Mouse (Mus musculus): Measurements from ENCODE around the gene Klf7. TPM values are rescaled to one million over a fixed set of nuclear protein-coding genes. Genes with fewer than 3 reads are reported as not detected.

The Klf7 gene
- polyA plus RNA-seq, 1 experiment from 2014 or later, result 21.2 TPM

GRCm38 (mm10) chr1:64097640-64098287 lies 24.3 kb downstream of the Klf7 start:
- no peak for DNase-seq (ENCODE audit: low spot score)

GRCm38 (mm10) chr1:64093018-64093417 lies 29.1 kb downstream of the Klf7 start:
- Histone ChIP-seq H3K36me3 (no peaks in the 10 kb centered on the region), H3K27ac (replicated peaks) (no peak overlapping the region), H3K27me3 (ENCODE audit: low read depth, poor library complexity, severe bottlenecking) (no peaks in the 10 kb centered on the region), H3K9me3 (replicated peaks) (no peaks in the 10 kb centered on the region), H3K4me1 (peaks cover 31% of the 10 kb centered on the region), H3K4me3 (no peak overlapping the region)
- 95% methylated on average over 5 of the region's 5 CpGs for whole genome bisulfite sequencing
- no peak for DNase-seq (ENCODE audit: low spot score)

More at GRCm38 (mm10) chr1:64097640-64098287, 24.3 kb downstream of the Klf7 start:
- H3K4me1 ChIP-seq, result peaks cover 30% of the 10 kb centered on the region
- no peaks in the 10 kb centered on the region for H3K9me3 ChIP-seq (replicated peaks)
- H3K27ac ChIP-seq (replicated peaks), result peak overlapping the region; percentile 59; the same call in 1 of the 2 replicates
- H3K4me3 ChIP-seq, result no peak overlapping the region
- H3K27me3 ChIP-seq (ENCODE audit: low read depth, poor library complexity, severe bottlenecking), result no peaks in the 10 kb centered on the region
- WGBS, result 71% methylated on average over 6 of the region's 6 CpGs
- H3K36me3 ChIP-seq, result no peaks in the 10 kb centered on the region

GRCm38 (mm10) chr1:64091591-64091990 lies 30.5 kb downstream of the Klf7 start:
- no peak overlapping the region for H3K27ac ChIP-seq (replicated peaks)
- no peak overlapping the region for H3K4me3 ChIP-seq
- DNase-seq (ENCODE audit: low spot score), result no peak
- no peaks in the 10 kb centered on the region for H3K27me3 ChIP-seq (ENCODE audit: low read depth, poor library complexity, severe bottlenecking)
- H3K36me3 ChIP-seq, result no peaks in the 10 kb centered on the region
- H3K4me1 ChIP-seq, result peaks cover 26% of the 10 kb centered on the region
- 84% methylated on average over 9 of the region's 9 CpGs for WGBS
- no peaks in the 10 kb centered on the region for H3K9me3 ChIP-seq (replicated peaks)

GRCm38 (mm10) chr1:64090566-64090965 lies 31.5 kb downstream of the Klf7 start:
- H3K36me3 ChIP-seq, result no peaks in the 10 kb centered on the region
- H3K27ac ChIP-seq (replicated peaks), result no peak overlapping the region
- WGBS, result 85% methylated on average over 5 of the region's 5 CpGs
- DNase-seq (ENCODE audit: low spot score), result no peak
- no peaks in the 10 kb centered on the region for H3K9me3 ChIP-seq (replicated peaks)
- peaks cover 23% of the 10 kb centered on the region for H3K4me1 ChIP-seq
- H3K4me3 ChIP-seq, result no peak overlapping the region
- H3K27me3 ChIP-seq (ENCODE audit: low read depth, poor library complexity, severe bottlenecking), result no peaks in the 10 kb centered on the region

GRCm38 (mm10) chr1:64089691-64090090 lies 32.4 kb downstream of the Klf7 start:
- H3K9me3 ChIP-seq (replicated peaks), result no peaks in the 10 kb centered on the region
- DNase-seq (ENCODE audit: low spot score), result no peak
- no peaks in the 10 kb centered on the region for H3K27me3 ChIP-seq (ENCODE audit: low read depth, poor library complexity, severe bottlenecking)
- WGBS, result 93% methylated on average over 1 of the region's 1 CpGs
- H3K4me3 ChIP-seq, result no peak overlapping the region
- H3K36me3 ChIP-seq, result no peaks in the 10 kb centered on the region
- peaks cover 23% of the 10 kb centered on the region for H3K4me1 ChIP-seq
- H3K27ac ChIP-seq (replicated peaks), result no peak overlapping the region

- Histone ChIP-seq H3K9me3 (replicated peaks) (no peaks in the 10 kb centered on the region), H3K36me3 (no peaks in the 10 kb centered on the region), H3K4me3 (no peak overlapping the region), H3K4me1 (peaks cover 25% of the 10 kb centered on the region), H3K27me3 (ENCODE audit: low read depth, poor library complexity, severe bottlenecking) (no peaks in the 10 kb centered on the region), H3K27ac (replicated peaks) (0 out of 2 replicates have a peak overlapping the region, but pooled peaks have one; percentile 52)
- no peak for DNase-seq (ENCODE audit: low spot score)
- 77% methylated on average over 12 of the region's 12 CpGs for WGBS
Observed at GRCm38 (mm10) chr1:64088604-64089320, 33.3 kb downstream of the Klf7 start.

- Histone ChIP-seq H3K9me3 (replicated peaks) (no peaks in the 10 kb centered on the region), H3K4me1 (peaks cover 25% of the 10 kb centered on the region), H3K27ac (replicated peaks) (no peak overlapping the region; the same call in 1 of the 2 replicates), H3K36me3 (no peaks in the 10 kb centered on the region), H3K27me3 (ENCODE audit: low read depth, poor library complexity, severe bottlenecking) (no peaks in the 10 kb centered on the region), H3K4me3 (no peak overlapping the region)
- WGBS, result 57% methylated on average over 17 of the region's 17 CpGs
- no peak for DNase-seq (ENCODE audit: low spot score)
Observed at GRCm38 (mm10) chr1:64087657-64088603, 34.2 kb downstream of the Klf7 start.

GRCm38 (mm10) chr1:64085875-64086274 lies 36.2 kb downstream of the Klf7 start:
- Histone ChIP-seq H3K27ac (replicated peaks) (no peak overlapping the region), H3K27me3 (ENCODE audit: low read depth, poor library complexity, severe bottlenecking) (no peaks in the 10 kb centered on the region), H3K36me3 (no peaks in the 10 kb centered on the region), H3K4me3 (no peak overlapping the region), H3K9me3 (replicated peaks) (no peaks in the 10 kb centered on the region), H3K4me1 (peaks cover 23% of the 10 kb centered on the region)
- DNase-seq (ENCODE audit: low spot score), result no peak
- 92% methylated on average over 4 of the region's 4 CpGs for WGBS

- Histone ChIP-seq H3K9me3 (replicated peaks) (no peaks in the 10 kb centered on the region), H3K4me3 (no peak overlapping the region), H3K36me3 (no peaks in the 10 kb centered on the region), H3K4me1 (peaks cover 21% of the 10 kb centered on the region), H3K27ac (replicated peaks) (no peak overlapping the region), H3K27me3 (ENCODE audit: low read depth, poor library complexity, severe bottlenecking) (no peaks in the 10 kb centered on the region)
- DNase-seq (ENCODE audit: low spot score), result no peak
- 93% methylated on average over 4 of the region's 4 CpGs for WGBS
Observed at GRCm38 (mm10) chr1:64085361-64085760, 36.7 kb downstream of the Klf7 start.

- no peak for DNase-seq (ENCODE audit: low spot score)
- Histone ChIP-seq H3K27me3 (ENCODE audit: low read depth, poor library complexity, severe bottlenecking) (no peaks in the 10 kb centered on the region), H3K4me3 (no peak overlapping the region), H3K4me1 (peaks cover 21% of the 10 kb centered on the region), H3K9me3 (replicated peaks) (no peaks in the 10 kb centered on the region), H3K36me3 (no peaks in the 10 kb centered on the region), H3K27ac (replicated peaks) (no peak overlapping the region)
- WGBS, result 89% methylated on average over 3 of the region's 3 CpGs
Observed at GRCm38 (mm10) chr1:64084706-64085105, 37.4 kb downstream of the Klf7 start.

GRCm38 (mm10) chr1:64081791-64082190 lies 40.3 kb downstream of the Klf7 start:
- no peaks in the 10 kb centered on the region for H3K27me3 ChIP-seq (ENCODE audit: low read depth, poor library complexity, severe bottlenecking)
- H3K27ac ChIP-seq (replicated peaks), result no peak overlapping the region
- H3K4me1 ChIP-seq, result peaks cover 10% of the 10 kb centered on the region
- no peak for DNase-seq (ENCODE audit: low spot score)
- peaks cover 23% of the 10 kb centered on the region for H3K36me3 ChIP-seq
- no peaks in the 10 kb centered on the region for H3K9me3 ChIP-seq (replicated peaks)
- H3K4me3 ChIP-seq, result no peak overlapping the region
- WGBS, result 98% methylated on average over 1 of the region's 1 CpGs

GRCm38 (mm10) chr1:64081217-64081616 lies 40.9 kb downstream of the Klf7 start:
- no peak overlapping the region for H3K27ac ChIP-seq (replicated peaks)
- WGBS, result 85% methylated on average over 2 of the region's 2 CpGs
- no peaks in the 10 kb centered on the region for H3K27me3 ChIP-seq (ENCODE audit: low read depth, poor library complexity, severe bottlenecking)
- H3K9me3 ChIP-seq (replicated peaks), result no peaks in the 10 kb centered on the region
- no peak for DNase-seq (ENCODE audit: low spot score)
- peaks cover 29% of the 10 kb centered on the region for H3K36me3 ChIP-seq
- H3K4me3 ChIP-seq, result no peak overlapping the region
- H3K4me1 ChIP-seq, result peaks cover 10% of the 10 kb centered on the region

Measured in midbrain, embryonic 10.5 days (tissue).